Mouse (Mus musculus) spleen, postnatal 14 days (tissue): ENCODE measurements around the gene Kif21a.

Source experiments
- DNase-seq, 2 experiments: peaks; one replicate each; pipeline ENCODE4 v3.0.0; 2021 to 2022; ENCODE audit warnings: low spot score in 2 of 2

The Kif21a gene

GRCm38 (mm10) chr15:91049496-91050441 is at the start of gene Kif21a:
Gene Kif21a, minus strand, starts transcription at chr15:91049948.
- no peak for DNase-seq

- no peak for DNase-seq
Measured at GRCm38 (mm10) chr15:91096606-91097005, 46.9 kb upstream of the Kif21a start.

- DNase-seq, result no peak
Measured at GRCm38 (mm10) chr15:91089427-91089826, 39.7 kb upstream of the Kif21a start.

- DNase-seq, result no peak
Measured at GRCm38 (mm10) chr15:91088071-91088470, 38.3 kb upstream of the Kif21a start.

- DNase-seq, result no peak
Measured at GRCm38 (mm10) chr15:91077457-91078410, 28.0 kb upstream of the Kif21a start.

GRCm38 (mm10) chr15:91072440-91072839 is 22.7 kb upstream of the Kif21a start:
- DNase-seq, result no peak

GRCm38 (mm10) chr15:91064310-91064826 is 14.6 kb upstream of the Kif21a start:
- no peak for DNase-seq

- DNase-seq, result no peak
Measured at GRCm38 (mm10) chr15:91063845-91064244, 14.1 kb upstream of the Kif21a start.

- no peak for DNase-seq
Measured at GRCm38 (mm10) chr15:91056866-91057342, 7.2 kb upstream of the Kif21a start.

GRCm38 (mm10) chr15:91056176-91056865 is 6.6 kb upstream of the Kif21a start:
- DNase-seq, result no peak

- DNase-seq, result no peak
Measured at GRCm38 (mm10) chr15:91048951-91049495, 725 bp downstream of the Kif21a start.

GRCm38 (mm10) chr15:91047627-91048026 is 2.1 kb downstream of the Kif21a start:
- no peak for DNase-seq

GRCm38 (mm10) chr15:91046506-91046905 is 3.2 kb downstream of the Kif21a start:
- no peak for DNase-seq

- DNase-seq, result no peak
Measured at GRCm38 (mm10) chr15:91043263-91043662, 6.5 kb downstream of the Kif21a start.

GRCm38 (mm10) chr15:91038860-91039259 is 10.9 kb downstream of the Kif21a start:
- no peak for DNase-seq

GRCm38 (mm10) chr15:91034090-91034489 is 15.7 kb downstream of the Kif21a start:
- DNase-seq, result no peak

- DNase-seq, result no peak
Measured at GRCm38 (mm10) chr15:91033529-91033928, 16.2 kb downstream of the Kif21a start.

GRCm38 (mm10) chr15:91028962-91029361 is 20.8 kb downstream of the Kif21a start:
- no peak for DNase-seq

- no peak for DNase-seq
Measured at GRCm38 (mm10) chr15:91028494-91028893, 21.3 kb downstream of the Kif21a start.

GRCm38 (mm10) chr15:91022276-91022675 is 27.5 kb downstream of the Kif21a start:
- DNase-seq, result no peak

GRCm38 (mm10) chr15:91018861-91019187 is 30.9 kb downstream of the Kif21a start:
- no peak for DNase-seq
